In genomic region chr10:40364642-40365361, GRCm38 (mm10) we compare ENCODE assay signal across 16 mouse cellular contexts. TPM values are rescaled to one million over a fixed set of nuclear protein-coding genes. Genes with fewer than 3 reads are reported as not detected.
DNase-seq lines count a peak whose midpoint lies in the region; ATAC-seq and TF ChIP-seq lines count a peak whose summit lies in the region.
"Had no signal": no experiment of that assay in that cellular context is flagged by ENCODE, and none has a peak within 500 bp of the region (broad histone marks: within the 10 kb centered on the region; RNA-seq: fewer than 3 reads in every experiment).

No protein-coding gene starts in this region.

- no peaks in the 10 kb centered on the region for H3K36me3 ChIP-seq in forebrain, embryonic 16.5 days (ENCODE audit: control insufficient read depth, insufficient read depth)
- no peaks in the 10 kb centered on the region for H3K36me3 ChIP-seq in forebrain, embryonic 12.5 days (replicated peaks)
- H3K36me3 ChIP-seq in neural tube, embryonic 14.5 days (ENCODE audit: control insufficient read depth, insufficient read depth, low read length): no peaks in the 10 kb centered on the region
- peaks cover under 1% of the 10 kb centered on the region; the same call in 1 of the 2 replicates for H3K36me3 ChIP-seq in ES-E14 (ENCODE audit: control insufficient read depth, insufficient read depth, low read length, poor library complexity, severe bottlenecking)
- H3K36me3 ChIP-seq: forebrain, embryonic 10.5 days; midbrain, embryonic 10.5 days had no signal

- no peak for DNase-seq in neural tube, embryonic 10.5 days (ENCODE audit: extremely low spot score, low spot score)
- DNase-seq in ES-E14 (ENCODE audit: low read depth, low spot score): peak; percentile 56
- DNase-seq in retina, postnatal 1 day: peak; percentile 20
- DNase-seq in heart, postnatal 10 days: no peak
- DNase-seq: cerebellum, adult 8-10 months; liver; lung, adult 18-20 months; lung, postnatal 4 days; thymus, postnatal 36 days had no signal

- WGBS in forebrain, embryonic 16.5 days: 49% methylated on average over 5 of the region's 5 CpGs
- 53% methylated on average over 5 of the region's 5 CpGs for WGBS in forebrain, embryonic 12.5 days
- 47% methylated on average over 5 of the region's 5 CpGs for WGBS in neural tube, embryonic 14.5 days

- no peaks in the 10 kb centered on the region for H3K27me3 ChIP-seq in forebrain, embryonic 16.5 days (replicated peaks; ENCODE audit: control insufficient read depth, insufficient read depth, low read length)
- no peaks in the 10 kb centered on the region for H3K27me3 ChIP-seq in forebrain, embryonic 12.5 days
- H3K27me3 ChIP-seq in neural tube, embryonic 14.5 days (ENCODE audit: control insufficient read depth, insufficient read depth, low read length): no peaks in the 10 kb centered on the region

- H3K4me2 ChIP-seq in forebrain, embryonic 16.5 days (ENCODE audit: low read length): no peak overlapping the region
- no peak overlapping the region for H3K4me2 ChIP-seq in forebrain, embryonic 12.5 days
- no peak overlapping the region for H3K4me2 ChIP-seq in neural tube, embryonic 14.5 days (ENCODE audit: low read depth, low read length)

- H3K4me3 ChIP-seq in forebrain, embryonic 16.5 days (replicated peaks; ENCODE audit: low read length): no peak overlapping the region
- H3K4me3 ChIP-seq in forebrain, embryonic 12.5 days (replicated peaks): no peak overlapping the region
- H3K4me3 ChIP-seq in neural tube, embryonic 14.5 days (ENCODE audit: low read depth, low read length): no peak overlapping the region
- H3K4me3 ChIP-seq in ES-E14 (ENCODE audit: insufficient read depth in 1 of 2, low read depth in 1 of 2, low read length in 2 of 2, poor library complexity in 1 of 2, severe bottlenecking in 1 of 2): no peak overlapping the region
- H3K4me3 ChIP-seq: forebrain, embryonic 10.5 days; midbrain, embryonic 10.5 days had no signal

- H3K4me1 ChIP-seq in forebrain, embryonic 16.5 days (replicated peaks; ENCODE audit: control insufficient read depth, insufficient read depth, low read length): peaks cover 12% of the 10 kb centered on the region; the same call in 1 of the 2 replicates
- H3K4me1 ChIP-seq in forebrain, embryonic 12.5 days: peaks cover 9% of the 10 kb centered on the region
- 0 out of 2 replicates have a peak, but pooled peaks cover 4% of the 10 kb centered on the region for H3K4me1 ChIP-seq in neural tube, embryonic 14.5 days (ENCODE audit: control insufficient read depth, insufficient read depth, low read length)
- peaks cover 10 to 15% of the 10 kb centered on the region in 2 experiments for H3K4me1 ChIP-seq in ES-E14 (ENCODE audit: control insufficient read depth in 2 of 2, insufficient read depth in 2 of 2, low read length in 2 of 2, poor library complexity in 1 of 2)

- in situ Hi-C loops in ES-E14 (cut with MboI; ENCODE audit: low sequenced_read_pairs in 2 of 2, unreplicated experiment in 2 of 2): loop anchor here in 1 of 2 experiments (10.0 kb wide), 1 partner anchor 160 kb away; no protein-coding TSS in a partner anchor

- intact Hi-C loops in heart, postnatal 10 days (cut with DNase I): no loop called here

- no peaks in the 10 kb centered on the region for H3K9me3 ChIP-seq in forebrain, embryonic 16.5 days (ENCODE audit: control insufficient read depth, low read length)
- H3K9me3 ChIP-seq in forebrain, embryonic 12.5 days: no peaks in the 10 kb centered on the region
- no peaks in the 10 kb centered on the region for H3K9me3 ChIP-seq in neural tube, embryonic 14.5 days (ENCODE audit: control insufficient read depth, low read length)
- no peaks in the 10 kb centered on the region for H3K9me3 ChIP-seq in ES-E14 (ENCODE audit: control insufficient read depth, insufficient read depth, low read depth, low read length)
- H3K9me3 ChIP-seq: forebrain, embryonic 10.5 days; midbrain, embryonic 10.5 days had no signal

- no peak for ATAC-seq in forebrain, embryonic 16.5 days
- ATAC-seq in forebrain, embryonic 12.5 days (ENCODE audit: low FRiP score): no peak
- 0 out of 2 replicates have a peak, but pooled peaks have one; percentile 34 for ATAC-seq in neural tube, embryonic 14.5 days (ENCODE audit: low read depth)
- ATAC-seq: intestine, postnatal 0 days had no signal

- 0 out of 2 replicates have a peak overlapping the region, but pooled peaks have one; percentile 12 for H3K9ac ChIP-seq in forebrain, embryonic 16.5 days (replicated peaks; ENCODE audit: low read depth, low read length)
- no peak overlapping the region for H3K9ac ChIP-seq in forebrain, embryonic 12.5 days
- no peak overlapping the region for H3K9ac ChIP-seq in neural tube, embryonic 14.5 days (replicated peaks; ENCODE audit: low read depth, low read length)
- no peak overlapping the region for H3K9ac ChIP-seq in ES-E14 (ENCODE audit: insufficient read depth, low read depth, low read length, poor library complexity, severe bottlenecking)

- no peak overlapping the region; the same call in 1 of the 2 replicates for H3K27ac ChIP-seq in forebrain, embryonic 16.5 days (ENCODE audit: low read length)
- no peak overlapping the region for H3K27ac ChIP-seq in forebrain, embryonic 12.5 days
- H3K27ac ChIP-seq in neural tube, embryonic 14.5 days (ENCODE audit: low read depth, low read length): no peak overlapping the region
- peak overlapping the region; percentile 42; the same call in 1 of the 2 replicates for H3K27ac ChIP-seq in ES-E14 (ENCODE audit: insufficient read depth, low read depth, low read length, poor library complexity, severe bottlenecking)
- H3K27ac ChIP-seq: forebrain, embryonic 10.5 days; midbrain, embryonic 10.5 days; stomach, postnatal 0 days had no signal

TF ChIP-seq in ES-E14, 5 proteins besides CTCF, POLR2A, EP300 and RAD21:
- no peak for TF ChIP-seq MAFK (IDR thresholded peaks at IDR 0.05; ENCODE audit: insufficient read depth, low read depth, low read length)

RNA-seq across cellular contexts. Expression of gene Cdk19, which starts 25.4 kb away (rescaled TPM):
- 19.6 and 23.9 TPM in 2 replicates for polyA plus RNA-seq in forebrain, embryonic 16.5 days (2015; fragmentation: Nextera tagmentation; extraction: Ambion mirVana)
- 12.5 and 12.9 TPM in 2 replicates for polyA plus RNA-seq in forebrain, embryonic 12.5 days (2016; fragmentation: Nextera tagmentation; extraction: Ambion mirVana)
- polyA plus RNA-seq in neural tube, embryonic 14.5 days (2014; fragmentation: Nextera tagmentation; extraction: Ambion mirVana): 15.7 and 19.1 TPM in 2 replicates
- 6.4 and 6.5 TPM in 2 replicates for total RNA-seq in ES-E14 (2012; rRNA removed)
- total RNA-seq in heart, postnatal 10 days (2021): 10 to 100 TPM; 15.8 to 16.2 TPM

Comparison
In these comparisons a context has a peak if more than half of its experiments do, and no peak if none do; other contexts are left out.
1. DNase-seq: peak in ES-E14 (single experiment) and retina, postnatal 1 day (single experiment); none in neural tube, embryonic 10.5 days (single experiment) and heart, postnatal 10 days (0 of 2).